Mouse (Mus musculus) mouse trophoblast stem cell (cell line): Measurements from ENCODE around the gene Olfr2.
"Not testable (repeated sequence)": the region's sequence is repeated elsewhere in the genome, so short reads cannot be mapped to it uniquely, and the experiment has no call there.

Source experiments
- in situ Hi-C, 2 experiments: fragments of 300-500 bp; cut with MseI, MboI; formaldehyde crosslinking; loops; 2 replicates in 1 of 2; 3 replicates in 1 of 2; pipeline ENCODE4 v1.15.1; 2025

Olfr2 gene

DNA sequence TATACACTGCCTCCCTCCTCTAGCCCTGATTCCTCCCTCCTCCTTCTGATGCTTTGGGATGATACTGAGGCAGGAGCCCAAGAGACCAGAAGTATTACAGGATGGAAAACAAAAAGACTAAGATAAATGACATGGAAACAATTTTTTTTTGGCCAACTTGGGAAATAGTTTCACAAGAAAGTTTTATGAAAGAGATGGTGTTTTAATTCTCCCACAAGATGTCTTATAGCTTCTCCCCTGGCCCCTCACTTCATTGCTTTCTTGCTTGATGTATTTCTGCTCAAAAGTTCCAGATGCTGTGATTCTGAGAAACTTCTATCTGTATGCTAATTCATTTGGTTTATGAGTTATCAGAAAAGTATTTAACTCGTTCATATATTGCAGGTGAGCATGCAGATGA lies at the start of gene Olfr2:
Gene Olfr2, minus strand, starts transcription at position 101 of the 400 bp plus-strand sequence.
- in situ Hi-C loops: no loop called here

DNA sequence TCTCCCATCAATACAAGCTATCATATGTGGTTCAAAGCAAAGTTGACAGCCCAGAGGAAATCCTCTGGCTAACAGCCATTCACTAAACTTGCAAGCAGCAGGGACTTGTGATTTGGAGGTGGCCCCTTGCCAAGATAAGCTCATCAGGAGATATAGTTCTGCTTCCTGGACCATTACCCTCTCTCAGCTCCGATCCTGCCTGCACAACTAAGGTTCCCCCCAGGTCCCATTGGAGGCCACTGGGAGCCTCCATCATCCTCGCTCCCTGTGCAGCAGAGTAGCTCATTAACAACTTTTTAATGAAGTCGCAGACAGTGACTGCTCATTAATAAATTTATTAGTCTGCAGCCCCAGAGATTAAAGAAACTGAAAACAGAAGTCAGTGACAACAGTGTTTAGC lies 41.7 kb upstream of the Olfr2 start:
- in situ Hi-C loops: loop anchor here in 1 of 2 experiments (25.0 kb wide), 2 partner anchors 810 to 1235 kb away; partner anchors contain the start of gene Mrpl17

DNA sequence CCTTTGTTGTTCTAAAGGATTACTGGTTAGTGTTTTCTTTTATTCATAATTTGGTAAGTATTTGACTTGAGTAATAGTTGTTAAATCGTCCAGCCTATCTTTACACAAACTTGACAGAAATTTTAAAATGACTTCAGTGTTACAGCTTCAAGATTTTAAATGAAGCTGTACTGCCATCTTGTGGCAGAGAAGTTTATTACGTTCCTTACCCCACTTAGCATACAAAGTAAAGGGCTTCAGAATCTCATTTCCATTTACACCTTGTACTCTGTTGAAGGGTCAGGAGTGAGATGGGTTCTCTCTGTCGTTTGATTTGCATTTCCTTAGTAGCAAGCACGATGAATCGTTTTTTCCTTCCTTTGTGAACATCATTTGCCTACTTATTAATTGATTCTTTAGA lies 40.0 kb upstream of the Olfr2 start:
- in situ Hi-C loops: loop anchor here in 1 of 2 experiments (25.0 kb wide), 2 partner anchors 809 to 1234 kb away; partner anchors contain the start of gene Mrpl17

DNA sequence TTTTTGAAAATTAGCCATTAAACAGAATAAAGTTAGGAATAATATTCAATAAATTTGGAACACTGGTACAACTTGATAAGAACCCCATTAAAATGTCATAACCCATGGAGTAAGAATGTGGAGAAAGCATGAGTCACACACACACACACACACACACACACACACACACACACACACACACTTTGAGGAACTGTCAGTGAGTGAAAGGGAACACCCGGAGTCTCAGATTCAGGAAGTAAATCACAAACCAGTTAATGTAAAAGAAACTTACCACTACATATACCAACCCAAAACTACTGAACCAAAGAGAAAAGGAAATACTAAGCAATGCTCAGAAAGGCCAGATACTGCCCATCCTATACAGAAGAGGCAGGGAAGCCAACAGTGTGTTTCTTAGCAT lies 38.5 kb upstream of the Olfr2 start:
- in situ Hi-C loops: loop anchor here in 1 of 2 experiments (25.0 kb wide), 2 partner anchors 807 to 1232 kb away; partner anchors contain the start of gene Mrpl17

DNA sequence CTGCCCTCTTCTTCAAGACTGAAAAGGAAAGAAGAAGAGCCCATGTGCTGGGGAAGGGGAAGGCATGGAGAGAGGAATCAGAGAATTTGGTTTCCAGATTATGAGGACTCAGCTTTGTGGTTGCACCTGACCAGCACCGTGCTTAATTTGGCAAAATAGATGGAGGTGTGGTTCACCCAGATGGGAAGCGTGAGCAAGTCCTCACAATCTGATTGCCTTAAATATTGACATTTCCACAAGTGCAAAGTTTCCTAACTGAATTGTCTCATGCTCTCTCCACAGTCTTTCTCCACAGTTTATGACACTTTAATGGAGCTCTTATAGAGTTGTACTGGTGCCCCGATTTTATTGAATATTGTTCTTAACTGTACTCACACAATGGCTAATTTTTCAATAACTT lies 37.3 kb upstream of the Olfr2 start:
- in situ Hi-C loops: loop anchor here in 1 of 2 experiments (25.0 kb wide), 2 partner anchors 806 to 1231 kb away; partner anchors contain the start of gene Mrpl17

DNA sequence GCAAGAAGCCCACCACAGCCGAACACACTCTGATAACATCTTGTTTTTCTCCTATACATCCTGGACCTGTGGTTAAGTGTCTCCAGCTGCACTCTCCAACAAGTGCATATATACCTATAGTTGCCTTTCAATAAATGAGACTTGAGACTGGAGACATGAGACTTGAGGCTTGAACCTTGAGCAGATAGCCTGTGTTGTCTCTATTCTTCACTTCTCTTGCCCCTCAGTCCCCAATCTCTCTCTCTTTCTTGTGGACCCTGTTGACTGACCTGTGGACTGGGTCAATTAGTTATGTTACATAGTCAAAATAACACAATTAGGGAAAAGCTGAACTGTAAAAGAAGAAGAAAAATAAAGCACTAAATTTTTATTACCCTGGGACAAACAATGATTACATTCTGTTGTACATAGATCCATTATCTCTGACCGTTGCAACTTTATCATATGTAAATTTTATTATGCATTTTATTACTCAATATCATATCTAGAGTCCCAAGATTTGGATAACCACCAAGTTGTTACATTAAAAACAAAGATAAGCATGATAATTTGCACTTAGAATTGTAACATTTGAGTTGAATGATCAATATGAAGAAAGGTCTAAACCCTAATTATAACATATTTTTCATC lies 34.2 kb upstream of the Olfr2 start:
- in situ Hi-C loops: loop anchor here in 1 of 2 experiments (25.0 kb wide), 2 partner anchors 803 to 1228 kb away; partner anchors contain the start of gene Mrpl17

DNA sequence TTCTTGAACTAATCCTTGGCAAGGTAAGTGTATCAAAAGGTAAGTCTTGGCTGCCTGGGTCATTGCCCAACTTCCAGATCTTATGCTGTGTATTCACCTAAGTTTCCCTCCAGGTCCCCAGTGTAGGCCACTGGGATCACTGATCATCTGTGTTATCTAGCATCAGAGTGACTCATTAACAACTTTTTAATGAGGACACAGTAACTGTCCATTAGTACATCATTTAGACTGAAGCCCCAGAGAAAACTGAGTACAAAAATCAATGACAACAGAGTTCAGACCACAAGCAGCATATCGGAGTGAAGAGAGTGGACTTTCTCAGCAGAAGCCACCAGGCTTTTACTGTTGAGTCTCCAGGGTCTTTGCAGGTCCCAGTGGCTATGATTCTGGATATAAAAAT lies 25.0 kb upstream of the Olfr2 start, which contains the start of gene Olfr713:
Gene Olfr713, plus strand, starts transcription at position 301 of the 400 bp plus-strand sequence.
- in situ Hi-C loops: loop anchor here in 1 of 2 experiments (25.0 kb wide), 2 partner anchors 794 to 1219 kb away; partner anchors contain the start of gene Mrpl17

DNA sequence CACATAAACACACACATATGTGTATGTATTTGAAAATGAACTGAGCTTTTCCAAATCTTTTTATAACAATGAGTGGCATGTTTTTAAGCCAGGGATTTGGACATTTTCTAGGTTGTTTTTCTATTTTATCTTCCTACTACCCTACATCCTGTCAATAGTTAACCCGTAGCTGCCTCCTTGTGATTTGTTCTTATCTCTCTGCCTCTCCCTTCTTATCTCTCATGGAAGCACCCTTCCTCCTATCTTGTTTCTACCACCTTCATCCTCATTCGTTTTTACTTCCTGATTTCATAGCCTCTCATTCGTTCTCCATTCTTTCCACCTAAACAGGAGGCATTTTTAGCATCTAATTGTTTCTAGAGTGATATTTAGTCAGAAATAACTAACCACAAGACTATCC lies 1.7 kb downstream of the Olfr2 start:
- in situ Hi-C loops: no loop called here

DNA sequence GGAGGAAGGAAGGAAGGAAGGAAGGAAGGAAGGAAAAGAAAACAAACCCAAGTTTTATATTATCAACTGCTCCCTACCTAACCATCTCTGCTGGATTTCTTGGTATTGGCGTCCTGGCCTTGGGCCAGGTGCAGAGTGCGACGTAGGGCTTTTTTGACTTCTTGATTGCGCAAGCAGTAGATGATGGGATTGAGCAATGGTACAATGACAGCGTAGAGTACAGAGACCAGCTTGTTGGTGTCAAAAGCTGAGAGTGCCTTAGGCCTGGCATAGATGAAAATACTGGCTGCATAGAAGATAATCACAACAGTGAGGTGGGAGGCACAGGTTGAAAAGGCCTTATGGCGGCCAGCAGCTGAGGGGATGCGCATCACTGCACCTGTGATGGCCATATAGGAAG lies 5.1 kb downstream of the Olfr2 start:
- in situ Hi-C loops: no loop called here

DNA sequence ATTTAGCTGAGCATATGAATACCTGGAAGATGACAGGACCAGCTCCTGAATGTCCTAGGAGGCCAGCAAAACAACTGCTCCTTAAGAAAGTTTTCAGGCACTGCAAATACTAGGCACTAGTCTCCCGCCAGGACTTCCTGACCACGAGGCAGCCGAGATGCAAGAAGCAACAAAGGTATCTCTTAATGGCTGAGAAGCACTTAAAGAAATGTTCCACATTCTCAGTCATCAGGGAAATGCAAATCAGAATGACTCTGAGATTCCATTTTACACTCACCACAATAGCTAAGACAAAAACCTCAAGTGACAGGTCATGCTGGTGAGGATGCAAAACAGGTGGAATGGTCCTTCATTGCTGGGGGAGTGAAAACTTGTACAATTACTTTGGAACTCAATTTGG lies 20.6 kb downstream of the Olfr2 start:
- in situ Hi-C loops: no loop called here

DNA sequence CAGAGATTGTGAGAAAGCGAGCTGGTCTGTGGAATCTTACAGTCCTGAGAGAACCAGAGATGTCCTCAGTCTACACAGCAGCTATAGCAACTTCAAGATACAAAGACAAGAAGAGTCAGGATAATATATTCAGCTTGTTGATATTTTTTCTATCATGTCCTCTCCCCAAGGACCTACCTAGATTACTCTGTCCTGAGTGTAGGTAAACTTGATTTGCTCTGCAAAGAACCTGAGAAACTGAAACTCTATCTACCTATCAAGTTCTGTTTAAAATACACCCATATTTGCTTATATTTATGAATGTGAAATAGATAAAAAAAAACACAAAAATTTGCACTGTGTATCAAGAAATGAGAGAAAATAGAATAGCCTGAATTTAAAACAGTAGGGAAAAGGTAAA lies 30.5 kb downstream of the Olfr2 start, which contains the start of gene Olfr711:
Gene Olfr711, minus strand, starts transcription at position 101 of the 400 bp plus-strand sequence.
- in situ Hi-C loops: no loop called here

DNA sequence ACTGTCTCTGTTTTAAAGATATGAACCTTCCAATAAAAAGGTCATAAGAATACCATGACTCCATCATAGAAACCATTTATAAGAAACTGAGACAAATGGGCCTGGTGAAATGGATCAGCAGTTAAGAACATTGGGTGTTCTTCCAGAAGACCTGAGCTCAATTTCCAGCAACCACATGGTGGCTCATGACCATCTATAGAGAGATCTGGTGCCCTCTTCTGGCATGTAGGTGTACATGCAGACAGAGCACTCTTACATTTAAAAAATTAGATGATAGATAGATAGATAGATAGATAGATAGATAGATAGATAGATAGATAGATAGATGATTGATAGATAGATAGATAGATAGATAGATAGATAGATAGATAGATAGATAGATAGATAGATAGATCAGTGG lies 38.4 kb downstream of the Olfr2 start:
- in situ Hi-C loops: not testable (repeated sequence)

DNA sequence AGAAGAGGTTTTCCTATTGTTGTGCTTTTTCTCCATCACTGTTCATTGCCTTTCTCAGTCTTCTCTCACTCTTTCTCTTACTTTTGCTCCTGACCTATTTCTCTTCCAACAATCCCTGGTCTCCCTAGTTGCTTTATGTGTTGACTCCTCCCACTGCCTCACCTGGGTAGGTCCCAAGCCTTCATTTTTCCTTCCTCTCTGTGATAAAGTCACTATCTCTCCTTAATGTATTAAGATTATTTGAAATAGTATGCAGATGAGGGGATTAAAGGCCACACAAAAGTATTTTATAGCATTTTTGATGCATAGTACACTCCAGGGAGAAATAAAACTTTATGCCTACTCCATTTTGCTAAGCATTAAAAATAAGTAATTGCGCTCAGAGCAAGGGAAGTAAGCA lies 42.0 kb downstream of the Olfr2 start, which contains the start of gene Olfr6:
Gene Olfr6, minus strand, starts transcription at position 101 of the 400 bp plus-strand sequence.
- in situ Hi-C loops: no loop called here

DNA sequence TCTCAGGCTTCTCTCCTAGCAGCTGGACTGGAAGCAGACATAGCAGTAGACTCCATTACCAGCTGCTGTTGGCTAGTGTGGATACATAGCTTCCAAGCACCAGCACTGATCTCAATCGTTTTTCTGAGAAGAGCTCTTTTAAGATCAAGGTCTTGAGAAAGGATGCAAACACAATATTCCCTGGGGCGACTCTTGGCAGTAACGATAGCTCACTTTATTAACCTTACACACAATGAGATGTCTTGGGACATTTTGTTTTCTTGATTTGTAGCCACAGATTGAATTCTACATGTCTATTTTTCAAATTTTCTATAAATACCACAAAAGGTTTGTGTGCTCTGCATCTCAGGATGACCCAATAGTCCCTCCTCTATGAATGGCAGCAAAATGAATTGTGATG lies 57.7 kb downstream of the Olfr2 start, which contains the start of gene Olfr710:
Gene Olfr710, minus strand, starts transcription at position 101 of the 400 bp plus-strand sequence.
- in situ Hi-C loops: no loop called here
